Mouse (Mus musculus) lung, postnatal 0 days (tissue): Measurements from ENCODE around the gene Cnot4. TPM values are rescaled to one million over a fixed set of nuclear protein-coding genes. Genes with fewer than 3 reads are reported as not detected.

Experiments used
- ATAC-seq: fragments of 200-750 bp; cut with Nextera tagmentation; 2 replicates; pipeline ENCODE4 v1.8.0; 2017; ENCODE audit warnings: moderate library complexity
- DNase-seq: peaks from one replicate; pipeline ENCODE4 v3.0.0-alpha.2; 2016; ENCODE audit warnings: low spot score
- H3K27ac ChIP-seq: fragments of 300-500 bp; sonication (generic); 2 replicates; pipeline ENCODE4 v1.5.1; 2014; ENCODE audit warnings: antibody characterized with exemption, mild to moderate bottlenecking, low read length, mixed read lengths
- H3K27me3 ChIP-seq: fragments of 300-500 bp; sonication (generic); replicated peaks from 2 replicates; pipeline ENCODE4 v1.6.1; 2014; ENCODE audit warnings: low read length, mixed read lengths; ENCODE audit not compliant: insufficient read depth
- H3K36me3 ChIP-seq: fragments of 300-500 bp; sonication (generic); 2 replicates; pipeline ENCODE4 v1.6.1; 2014; ENCODE audit warnings: low read length, mixed read lengths; ENCODE audit not compliant: insufficient read depth
- H3K4me1 ChIP-seq: fragments of 300-500 bp; sonication (generic); 2 replicates; pipeline ENCODE4 v1.6.1; 2014; ENCODE audit warnings: antibody characterized with exemption, low read depth, low read length, mixed read lengths; ENCODE audit not compliant: insufficient read depth
- H3K4me2 ChIP-seq: fragments of 300-500 bp; sonication (generic); replicated peaks from 2 replicates; pipeline ENCODE4 v1.6.1; 2014; ENCODE audit warnings: low read depth, mild to moderate bottlenecking, low read length, moderate library complexity, mixed read lengths
- H3K4me3 ChIP-seq: fragments of 300-500 bp; sonication (generic); 2 replicates; pipeline ENCODE4 v1.5.1; 2014; ENCODE audit warnings: low read depth, low read length
- H3K9ac ChIP-seq: fragments of 300-500 bp; sonication (generic); replicated peaks from 2 replicates; pipeline ENCODE4 v1.6.1; 2014; ENCODE audit warnings: low read depth, mild to moderate bottlenecking
- H3K9me3 ChIP-seq: fragments of 300-500 bp; sonication (generic); 2 replicates; pipeline ENCODE4 v1.6.1; 2016; ENCODE audit warnings: low read length, mixed read lengths
- CTCF ChIP-seq: IDR thresholded peaks from 2 replicates; pipeline ENCODE4 v1.5.1; 2016; ENCODE audit warnings: antibody characterized with exemption, mild to moderate bottlenecking
- EP300 ChIP-seq: IDR thresholded peaks from 2 replicates; pipeline ENCODE4 v1.6.1; 2016; ENCODE audit warnings: antibody characterized with exemption, mild to moderate bottlenecking, control low read depth
- WGBS: fragments of 180-500 bp; shearing (Covaris S2); extraction: QIAGEN DNeasy Blood & Tissue Kit; methylation state at CpG from one replicate; pipeline ENCODE4 v1.1.7; 2014; 5-methylcytosine and 5-hydroxymethylcytosine counted together
- polyA plus RNA-seq: library from polyadenylated mRNA; unstranded; fragments of >200 nt; fragmentation: Nextera tagmentation; extraction: Ambion mirVana; gene quantifications from 2 replicates; pipeline ENCODE4 v1.2.1, GENCODE M21; 2015

Cnot4 gene
- polyA plus RNA-seq, 1 experiment from 2014 or later = 21.6 TPM

DNA sequence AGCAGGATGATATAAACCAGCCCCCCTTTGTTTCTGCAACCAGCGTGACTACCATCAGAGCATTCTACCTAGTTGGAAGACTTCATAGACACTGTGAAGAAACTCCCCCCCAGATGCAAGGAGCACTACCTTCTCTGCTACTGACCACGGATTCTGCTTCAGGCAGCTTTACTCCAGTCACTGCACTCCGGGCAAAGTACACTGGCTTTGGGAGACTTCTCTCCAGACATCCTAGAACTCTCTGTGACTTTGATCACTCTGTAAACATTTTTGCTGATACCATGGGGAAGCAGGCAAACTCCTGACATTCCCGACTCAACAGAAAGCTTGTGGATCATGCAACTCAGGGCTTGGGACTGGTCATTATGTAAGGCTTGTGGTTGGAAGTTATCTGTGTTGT, 35.7 kb upstream of the Cnot4 start:
- no peak overlapping the region for H3K9ac ChIP-seq
- ATAC-seq (no peak), DNase-seq (no peak)
- H3K9me3 ChIP-seq = no peaks in the 10 kb centered on the region
- no peaks in the 10 kb centered on the region for H3K27me3 ChIP-seq
- no peak overlapping the region for H3K4me3 ChIP-seq
- TF ChIP-seq CTCF (no peak), EP300 (no peak)
- no peak overlapping the region for H3K27ac ChIP-seq
- no peak overlapping the region for H3K4me2 ChIP-seq
- WGBS = 54% methylated on average over 4 of the region's 4 CpGs
- no peaks in the 10 kb centered on the region for H3K4me1 ChIP-seq
- H3K36me3 ChIP-seq = no peaks in the 10 kb centered on the region

- H3K27ac ChIP-seq = no peak overlapping the region
- no peak overlapping the region for H3K4me2 ChIP-seq
- ATAC-seq (no peak), DNase-seq (no peak)
- H3K9me3 ChIP-seq = no peaks in the 10 kb centered on the region
- TF ChIP-seq CTCF (no peak), EP300 (no peak)
- no peak overlapping the region for H3K9ac ChIP-seq
- H3K36me3 ChIP-seq = no peaks in the 10 kb centered on the region
- H3K27me3 ChIP-seq = no peaks in the 10 kb centered on the region
- H3K4me1 ChIP-seq = no peaks in the 10 kb centered on the region
- no peak overlapping the region for H3K4me3 ChIP-seq
These were observed 21.0 kb upstream of the Cnot4 start for GRCm38 (mm10) chr6:35154540-35154939.

GRCm38 (mm10) chr6:35147726-35148422, 14.3 kb upstream of the Cnot4 start:
- 73% methylated on average over 3 of the region's 3 CpGs for WGBS
- Histone ChIP-seq H3K36me3 (no peaks in the 10 kb centered on the region), H3K27ac (no peak overlapping the region), H3K9ac (no peak overlapping the region), H3K4me1 (no peaks in the 10 kb centered on the region), H3K4me3 (no peak overlapping the region), H3K27me3 (no peaks in the 10 kb centered on the region), H3K4me2 (no peak overlapping the region), H3K9me3 (no peaks in the 10 kb centered on the region)
- TF ChIP-seq EP300 (no peak), CTCF (no peak)
- ATAC-seq (no peak), DNase-seq (no peak)

DNA sequence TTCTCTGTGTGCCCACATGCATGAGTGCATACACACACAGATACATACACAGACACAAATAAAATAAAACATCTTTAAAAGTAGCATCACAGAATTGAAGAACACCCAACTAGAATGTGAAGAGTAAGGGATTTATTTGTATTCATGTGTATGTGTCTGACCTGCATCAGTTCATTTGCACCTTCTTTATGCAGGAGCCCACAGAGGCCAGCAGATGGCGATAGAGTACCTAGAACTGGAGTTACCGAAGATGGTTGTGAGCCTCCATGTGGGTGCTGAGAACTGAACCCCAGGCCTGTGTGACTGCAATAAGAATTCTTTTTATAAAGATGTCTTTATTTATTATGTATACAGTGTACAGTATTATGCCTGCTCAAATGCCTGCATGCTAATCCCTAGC, 12.0 kb upstream of the Cnot4 start:
- WGBS = 84% methylated on average over 2 of the region's 2 CpGs
- TF ChIP-seq CTCF (no peak; the same call in 1 of the 2 replicates), EP300 (no peak)
- Histone ChIP-seq H3K36me3 (no peaks in the 10 kb centered on the region), H3K4me2 (no peak overlapping the region), H3K4me3 (no peak overlapping the region), H3K4me1 (no peaks in the 10 kb centered on the region), H3K9ac (no peak overlapping the region), H3K27ac (no peak overlapping the region), H3K27me3 (no peaks in the 10 kb centered on the region), H3K9me3 (no peaks in the 10 kb centered on the region)
- ATAC-seq (no peak), DNase-seq (no peak)

DNA sequence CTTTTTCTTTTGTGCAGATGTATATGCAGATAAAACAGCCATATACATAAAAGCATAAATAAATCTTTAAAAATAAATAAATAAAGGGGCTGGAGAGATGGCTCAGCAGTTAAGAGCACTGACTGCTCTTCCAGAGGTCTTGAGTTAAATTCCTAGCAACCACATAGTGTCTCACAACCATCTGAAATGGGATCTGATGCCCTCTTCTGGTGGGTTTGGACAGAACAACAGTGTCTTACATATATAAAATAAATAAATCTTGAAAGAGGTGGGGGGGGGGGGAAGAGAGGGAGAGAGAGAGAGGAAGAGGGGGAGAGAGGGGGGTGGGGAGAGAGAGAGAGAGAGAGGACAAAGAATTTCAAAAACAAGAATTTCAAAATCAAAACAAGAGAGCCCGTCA, 6.8 kb upstream of the Cnot4 start:
- Histone ChIP-seq H3K4me3 (no peak overlapping the region), H3K9me3 (no peaks in the 10 kb centered on the region), H3K36me3 (no peaks in the 10 kb centered on the region), H3K27ac (no peak overlapping the region), H3K4me2 (no peak overlapping the region), H3K4me1 (no peaks in the 10 kb centered on the region), H3K27me3 (no peaks in the 10 kb centered on the region), H3K9ac (no peak overlapping the region)
- 83% methylated on average over 1 of the region's 1 CpGs for WGBS
- DNase-seq (no peak), ATAC-seq (no peak)
- TF ChIP-seq EP300 (no peak), CTCF (no peak)

- WGBS = 42% methylated on average over 2 of the region's 2 CpGs
- Histone ChIP-seq H3K9me3 (no peaks in the 10 kb centered on the region), H3K36me3 (no peaks in the 10 kb centered on the region), H3K27ac (no peak overlapping the region), H3K4me1 (peaks cover 2% of the 10 kb centered on the region; the same call in 1 of the 2 replicates), H3K27me3 (no peaks in the 10 kb centered on the region), H3K9ac (no peak overlapping the region), H3K4me3 (no peak overlapping the region), H3K4me2 (peak overlapping the region; percentile 94; the same call in 1 of the 2 replicates)
- ATAC-seq (no peak), DNase-seq (no peak)
- TF ChIP-seq EP300 (no peak), CTCF (no peak)
These were observed 1.3 kb upstream of the Cnot4 start for GRCm38 (mm10) chr6:35134844-35135243.

- ATAC-seq = peak; percentile 86
- peak overlapping the region; percentile 94 for H3K4me2 ChIP-seq
- H3K9me3 ChIP-seq = no peaks in the 10 kb centered on the region
- H3K36me3 ChIP-seq = no peaks in the 10 kb centered on the region
- peaks cover 2% of the 10 kb centered on the region; the same call in 1 of the 2 replicates for H3K4me1 ChIP-seq
- H3K27me3 ChIP-seq = no peaks in the 10 kb centered on the region
- TF ChIP-seq CTCF (no peak), EP300 (no peak)
- H3K9ac ChIP-seq = peak overlapping the region; percentile 77
- DNase-seq = no peak
- H3K27ac ChIP-seq = peak overlapping the region; percentile 91
- H3K4me3 ChIP-seq = peak overlapping the region; percentile 78
- WGBS = 0% methylated on average over 12 of the region's 25 CpGs
These were observed 312 bp downstream of the Cnot4 start for GRCm38 (mm10) chr6:35133246-35133578.
